Mouse (Mus musculus) small intestine, adult 2 months (tissue): Measurements from ENCODE around the gene Rarg.

ENCODE experiments used
- CTCF ChIP-seq: fragments of 200-500 bp; IDR thresholded peaks from 2 replicates; pipeline ENCODE4 v1.5.1; 2012; ENCODE audit warnings: low read depth, mild to moderate bottlenecking, control low read depth, inconsistent platforms, low read length, moderate library complexity, mixed read lengths; ENCODE audit not compliant: insufficient replicate concordance, insufficient read length; ENCODE audit errors: extremely low read depth
- POLR2A ChIP-seq: fragments of 200-500 bp; IDR thresholded peaks from 2 replicates; pipeline ENCODE4 v1.6.1; 2012; ENCODE audit warnings: low read depth, mild to moderate bottlenecking, control low read depth, inconsistent platforms, low read length, moderate library complexity

DNA sequence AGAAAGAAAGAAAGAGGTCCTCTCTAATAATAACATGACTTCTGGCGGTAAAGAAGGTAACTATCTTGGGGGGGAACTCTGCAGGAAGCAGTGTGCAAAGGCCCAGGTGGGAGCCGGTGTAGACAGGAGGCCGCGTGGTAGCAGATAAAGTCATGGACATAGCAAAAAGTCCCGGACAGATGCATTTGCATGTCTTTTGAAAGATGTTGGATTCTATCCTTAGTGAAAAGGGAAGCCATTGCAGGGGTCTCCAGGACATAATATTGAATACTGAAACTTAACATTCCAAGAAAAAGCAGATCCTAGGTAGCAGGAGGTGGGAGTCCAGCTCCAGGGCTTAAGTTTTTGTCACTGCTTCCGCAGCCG lies 21.4 kb upstream of the Rarg start:
- TF ChIP-seq CTCF (no peak), POLR2A (no peak)
